Mouse (Mus musculus) heart, postnatal 25 days (tissue): ENCODE results near the gene Slc16a5. TPM values are rescaled to one million over a fixed set of nuclear protein-coding genes. Genes with fewer than 3 reads are reported as not detected.

Source experiments
- DNase-seq: peaks from one replicate; pipeline ENCODE4 v3.0.0; 2022; ENCODE audit warnings: low spot score
- intact Hi-C: fragments of 180-260 bp; cut with DNase I; formaldehyde crosslinking; loops from one replicate; pipeline ENCODE4 v1.15.1; 2025
- total RNA-seq, 2 experiments: library from RNA; stranded (reverse); gene quantifications; 2 replicates each; pipeline ENCODE4 v1.2.3; 2021

Slc16a5 gene
- total RNA-seq = not detected

- no peak for DNase-seq
- intact Hi-C loops = no loop called here
These were observed at the start of gene Slc16a5 for GRCm38 (mm10) chr11:115462243-115462891. TSS of gene Slc16a5 (plus strand) at chr11:115462474.

GRCm38 (mm10) chr11:115419531-115420237 is 42.6 kb upstream of the Slc16a5 start, which contains the start of the genes Atp5h and Kctd2:
TSS of gene Atp5h (minus strand) at chr11:115419962.
TSS of gene Kctd2 (plus strand) at chr11:115420128.
- peak; percentile 95 for DNase-seq
- intact Hi-C loops = loop anchor here (2.0 kb wide), 1 partner anchor 55 kb away; the partner anchor contains the start of gene Armc7

DNA sequence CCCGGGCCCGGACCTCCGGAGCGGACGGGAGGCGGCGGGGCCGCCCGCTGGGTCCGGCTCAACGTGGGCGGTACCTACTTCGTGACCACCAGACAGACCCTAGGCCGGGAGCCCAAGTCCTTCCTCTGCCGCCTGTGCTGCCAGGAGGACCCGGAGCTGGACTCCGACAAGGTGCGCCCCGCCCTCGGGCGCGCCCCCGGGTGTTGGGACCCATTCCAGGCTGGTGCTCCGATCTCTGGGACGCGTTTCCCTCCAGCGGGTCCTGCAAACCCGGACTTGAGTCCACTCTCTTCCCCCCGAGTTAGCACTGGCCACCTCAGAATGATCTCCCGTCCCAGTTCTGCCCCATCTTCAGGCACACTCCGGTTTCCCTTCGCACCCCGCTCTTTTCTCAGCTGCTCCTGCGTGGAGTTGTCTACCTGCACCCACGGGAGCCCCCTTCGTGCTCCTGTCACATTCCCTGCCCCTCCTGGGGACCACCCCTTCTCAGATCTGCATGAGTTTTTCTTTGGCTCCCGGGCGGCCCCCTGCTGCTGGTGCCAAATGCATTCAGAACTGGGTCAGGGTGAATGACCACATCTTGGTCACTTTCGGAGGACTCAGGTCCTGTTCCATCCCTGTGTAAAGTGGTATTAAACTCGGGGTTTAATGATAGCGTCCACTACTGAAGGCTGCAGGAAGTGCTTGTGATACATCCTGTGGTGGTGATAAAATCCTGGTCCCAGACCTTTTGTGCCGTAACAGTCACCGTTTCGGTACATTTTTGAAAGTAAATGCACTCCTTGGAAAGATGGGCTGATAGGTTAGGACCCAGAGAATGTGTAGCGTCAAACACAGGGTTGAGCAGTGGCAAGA is 41.7 kb upstream of the Slc16a5 start:
- DNase-seq = peak; percentile 34
- intact Hi-C loops = loop anchor here (2.0 kb wide), 1 partner anchor 54 kb away; the partner anchor contains the start of gene Armc7

DNA sequence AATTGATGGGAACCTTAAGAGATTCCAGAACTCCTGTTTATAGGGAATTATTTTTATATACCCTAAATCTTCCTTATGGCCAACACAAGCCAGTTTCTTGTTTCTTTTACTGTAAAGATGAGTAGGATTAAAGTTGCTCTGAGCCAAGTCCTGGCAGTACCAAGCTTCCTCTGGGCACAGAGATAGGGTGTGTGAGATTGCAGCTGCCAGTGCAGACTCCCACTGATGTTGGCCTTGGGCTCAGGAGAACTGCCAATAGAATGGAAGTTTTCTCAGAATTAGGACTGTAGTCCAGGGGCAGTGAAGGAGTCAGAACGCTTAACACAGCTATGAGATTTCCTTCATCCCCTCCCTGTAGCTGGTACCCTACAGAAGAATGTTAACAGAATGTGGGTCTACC is 40.9 kb upstream of the Slc16a5 start:
- DNase-seq = no peak
- intact Hi-C loops = loop anchor here (2.0 kb wide), 1 partner anchor 53 kb away; the partner anchor contains the start of gene Armc7

DNA sequence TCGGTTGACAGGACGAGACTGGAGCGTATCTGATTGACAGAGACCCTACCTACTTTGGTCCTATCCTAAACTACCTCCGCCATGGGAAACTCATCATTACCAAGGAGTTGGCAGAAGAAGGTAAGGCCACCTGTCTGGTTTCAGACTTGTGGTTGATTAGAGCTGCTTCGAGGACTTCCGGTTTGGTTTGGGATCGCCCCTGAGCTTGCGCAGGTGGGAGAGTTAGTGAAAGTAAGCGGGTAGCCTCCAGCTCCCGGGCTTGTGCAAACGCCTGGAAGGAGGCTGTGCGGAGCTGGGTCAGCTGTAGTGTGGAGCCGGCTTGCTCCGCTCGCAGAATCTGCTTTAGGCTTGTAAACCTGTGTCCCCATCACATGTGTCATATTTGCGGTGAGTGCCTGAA is 40.3 kb upstream of the Slc16a5 start:
- no peak for DNase-seq
- intact Hi-C loops = loop anchor here (2.0 kb wide), 1 partner anchor 53 kb away; the partner anchor contains the start of gene Armc7

GRCm38 (mm10) chr11:115423091-115423490 is 39.2 kb upstream of the Slc16a5 start:
- intact Hi-C loops = no loop called here

GRCm38 (mm10) chr11:115424666-115425065 is 37.6 kb upstream of the Slc16a5 start:
- intact Hi-C loops = loop anchor here (5.0 kb wide), 2 partner anchors 67 to 178 kb away; partner anchors contain the start of genes Gga3 and Mrps7
- no peak for DNase-seq

More at GRCm38 (mm10) chr11:115423091-115423490, 39.2 kb upstream of the Slc16a5 start:
- DNase-seq = no peak

- DNase-seq = no peak
- intact Hi-C loops = loop anchor here (5.0 kb wide), 2 partner anchors 68 to 177 kb away; partner anchors contain the start of genes Gga3 and Mrps7
These were observed 36.6 kb upstream of the Slc16a5 start for GRCm38 (mm10) chr11:115425671-115426070.

- DNase-seq = peak; percentile 50
- intact Hi-C loops = loop anchor here (1.0 to 5.0 kb wide), 3 partner anchors 46 to 175 kb away; partner anchors contain the start of genes Gga3 and Mrps7
These were observed 34.6 kb upstream of the Slc16a5 start for GRCm38 (mm10) chr11:115427482-115428331.

- intact Hi-C loops = loop anchor here (5.0 kb wide), 2 partner anchors 72 to 173 kb away; partner anchors contain the start of genes Gga3 and Mrps7
These were observed 33.0 kb upstream of the Slc16a5 start for GRCm38 (mm10) chr11:115429307-115429706.

DNA sequence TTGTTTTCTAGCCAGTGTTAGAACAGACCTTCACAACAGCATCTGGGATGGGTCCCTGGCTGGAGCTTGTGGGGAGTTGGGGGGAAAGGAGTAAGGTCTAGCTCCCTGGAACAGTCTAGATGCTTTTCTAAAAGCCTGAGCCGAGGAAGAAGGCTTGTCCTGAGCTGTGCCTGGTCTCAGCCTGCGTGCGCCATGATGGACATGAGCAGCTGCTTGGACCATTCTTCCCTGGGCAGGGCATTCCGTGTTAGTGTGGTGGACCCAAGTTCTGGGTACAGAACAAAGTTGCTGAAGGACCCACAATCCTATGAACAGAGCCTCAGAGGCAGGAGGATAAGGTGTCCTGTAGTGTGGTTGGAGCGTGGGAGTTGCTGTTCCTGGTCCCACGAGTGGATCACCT is 31.7 kb upstream of the Slc16a5 start:
- intact Hi-C loops = no loop called here
- no peak for DNase-seq

More at GRCm38 (mm10) chr11:115429307-115429706, 33.0 kb upstream of the Slc16a5 start:
- DNase-seq = no peak

DNA sequence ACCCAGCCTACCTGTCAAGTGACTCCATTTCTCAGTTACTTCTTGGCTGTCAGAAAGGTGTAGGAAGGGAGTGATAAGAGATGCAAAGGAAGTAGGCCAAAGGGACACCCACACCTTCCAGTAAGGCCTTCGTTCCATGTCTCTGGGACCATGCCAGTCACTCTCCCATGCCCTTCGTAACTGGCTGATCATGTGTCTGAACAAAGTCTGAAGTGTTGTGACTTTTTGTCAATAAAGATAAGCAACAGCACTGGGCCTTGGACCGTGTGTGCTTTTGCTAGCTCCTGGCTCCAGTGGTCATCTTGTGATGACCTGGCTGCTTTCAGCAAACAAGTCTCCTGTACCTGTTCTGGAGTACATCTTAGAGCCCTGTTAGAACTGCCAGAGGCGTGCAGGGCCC is 29.5 kb upstream of the Slc16a5 start:
- no peak for DNase-seq
- intact Hi-C loops = no loop called here

GRCm38 (mm10) chr11:115433342-115433741 is 28.9 kb upstream of the Slc16a5 start:
- intact Hi-C loops = no loop called here
- no peak for DNase-seq

- DNase-seq = no peak
- intact Hi-C loops = no loop called here
These were observed 26.5 kb upstream of the Slc16a5 start for GRCm38 (mm10) chr11:115435596-115436337.

DNA sequence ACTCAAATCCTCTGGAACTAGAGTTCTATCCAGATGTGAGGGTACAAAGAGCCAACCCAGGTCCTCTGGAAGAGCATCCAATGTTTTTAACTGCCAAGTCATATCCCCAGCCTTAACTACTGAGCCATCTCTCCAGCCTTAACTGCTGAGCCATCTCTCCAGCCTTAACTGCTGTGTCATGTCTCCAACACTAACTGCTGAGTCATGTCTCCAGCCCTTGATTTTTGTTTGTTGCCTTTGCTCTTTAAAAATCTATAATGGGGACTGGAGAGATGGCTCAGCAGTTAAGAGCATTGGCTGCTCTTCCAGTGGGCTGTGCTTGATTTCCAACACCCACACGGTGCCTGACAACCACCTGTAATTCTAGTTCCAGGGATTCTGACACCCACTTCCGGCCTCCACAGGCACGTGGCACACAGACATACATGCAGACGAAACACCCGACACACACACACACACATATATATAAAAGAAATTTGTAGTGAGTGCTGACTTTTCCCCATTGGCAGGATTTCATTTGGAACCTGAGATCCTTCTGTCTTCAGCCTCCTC is 24.6 kb upstream of the Slc16a5 start:
- intact Hi-C loops = no loop called here
- no peak for DNase-seq

DNA sequence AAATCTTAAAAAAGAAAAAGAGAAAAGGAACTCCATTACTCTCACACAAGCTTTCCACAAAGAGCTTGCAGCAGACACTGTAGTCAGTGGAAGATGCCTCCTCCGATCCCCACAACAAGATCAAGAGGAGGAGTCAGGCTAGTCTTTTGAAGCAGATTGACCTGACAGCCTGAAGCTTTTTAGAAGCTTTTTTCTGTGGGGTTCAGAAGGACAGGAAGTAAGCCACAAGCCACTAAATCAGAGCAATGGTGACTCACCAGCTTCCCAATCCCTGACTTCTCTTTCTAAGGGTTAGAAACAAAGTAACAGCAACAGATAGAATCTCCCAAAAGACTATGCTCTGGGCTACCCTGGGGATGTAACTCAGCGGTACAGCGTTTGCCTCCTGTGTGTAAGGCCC is 22.9 kb upstream of the Slc16a5 start:
- intact Hi-C loops = no loop called here
- no peak for DNase-seq

DNA sequence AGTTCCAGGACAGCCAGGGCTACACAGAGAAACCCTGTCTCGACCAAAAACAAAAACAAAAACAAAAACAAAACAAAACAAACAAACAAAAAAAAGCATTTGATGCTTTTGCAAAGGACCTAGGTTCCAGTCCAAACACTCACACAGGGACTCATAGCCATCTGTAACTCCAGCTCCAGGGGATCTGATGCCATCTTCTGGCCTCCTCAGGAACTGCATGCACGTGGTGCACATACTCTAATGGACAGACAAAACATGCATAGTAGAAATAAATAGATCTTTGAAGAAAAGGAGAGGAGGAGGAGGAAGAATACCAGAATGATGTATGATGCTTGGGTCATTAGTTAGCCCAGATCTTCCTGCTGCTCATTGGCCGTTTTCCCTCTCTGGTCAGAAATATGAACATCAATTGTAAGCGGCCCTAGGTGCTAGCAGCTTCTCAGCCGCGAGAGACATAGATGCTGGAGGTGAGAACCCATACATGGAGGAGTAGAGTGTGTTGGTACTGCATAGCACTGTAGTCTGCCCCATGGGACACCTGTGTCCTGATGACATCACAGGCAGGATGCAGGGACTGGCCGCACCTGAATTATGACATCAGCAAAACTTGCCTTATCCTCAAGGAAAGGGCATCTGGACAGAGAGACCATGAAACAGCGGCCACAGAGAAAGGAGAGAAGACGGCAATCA is 22.2 kb upstream of the Slc16a5 start, which contains the start of gene Trim80:
Gene Trim80 (plus strand): TSS at position 640 of the 690 bp plus-strand sequence.
- DNase-seq = no peak
- intact Hi-C loops = no loop called here
